Mouse (Mus musculus): ENCODE results near the gene A630089N07Rik.

DNA sequence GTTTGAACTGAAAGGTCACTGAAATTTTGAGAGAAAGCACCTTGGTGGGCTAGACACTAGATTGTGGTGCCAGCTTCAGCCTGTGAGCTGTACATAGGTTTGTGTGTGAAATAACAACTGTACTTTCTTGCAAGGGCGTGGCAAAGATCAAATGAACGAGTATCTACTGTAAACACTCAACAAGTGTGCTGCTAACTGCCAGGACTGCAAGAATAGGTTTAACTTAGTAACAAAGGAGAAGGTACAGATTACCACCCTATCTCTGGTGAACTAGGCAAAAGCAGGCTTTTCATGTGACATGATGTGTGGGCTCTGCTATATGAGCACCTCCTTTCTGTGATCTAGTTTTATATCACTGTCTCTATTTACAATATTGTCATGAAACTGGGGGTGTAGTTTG lies 128.9 kb downstream of the A630089N07Rik start:
- no peak for TF ChIP-seq CTCF (IDR thresholded peaks at IDR 0.05; ENCODE audit: borderline replicate concordance, insufficient read depth, low read length)
- TF ChIP-seq POLR2A (IDR thresholded peaks at IDR 0.05; ENCODE audit: low read depth, low read length) = no peak

Measured in embryonic fibroblast, embryonic 13.5 days (primary cell).